Mouse (Mus musculus): ENCODE data around the gene Gm45521.

DNA sequence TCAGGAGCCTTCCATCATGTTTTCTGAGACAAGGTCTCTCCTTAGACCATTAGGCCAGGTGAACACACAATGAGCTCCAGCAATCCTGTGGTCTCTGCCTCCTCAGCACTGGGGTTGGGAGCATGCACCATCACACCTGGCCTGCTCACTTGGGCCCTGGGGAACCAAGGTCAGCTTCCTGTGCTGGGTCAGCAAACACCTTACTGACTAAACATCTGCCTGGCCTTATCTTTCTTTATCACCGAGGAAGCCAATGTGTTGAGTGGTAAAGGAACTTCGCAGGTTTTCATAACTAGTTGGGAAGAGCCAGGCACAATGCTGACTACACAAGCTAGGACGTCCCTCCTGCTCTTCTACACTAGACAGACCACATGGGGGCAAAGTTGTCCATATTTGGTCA lies 32.9 kb downstream of the Gm45521 start:
- TF ChIP-seq CTCF (IDR thresholded peaks at IDR 0.05; ENCODE audit: insufficient read depth, low read length) (no peak), POLR2A (IDR thresholded peaks at IDR 0.05; ENCODE audit: borderline replicate concordance, extremely low read depth, low read depth, low read length) (no peak)
